Mouse (Mus musculus): ENCODE measurements at regions not wholly inside any gene's neighbourhood (a gene's known extent, or its start where the extent isn't known, plus 50 kb on each side); places are given as distances from the start of the nearest gene placed in this dataset.

DNA sequence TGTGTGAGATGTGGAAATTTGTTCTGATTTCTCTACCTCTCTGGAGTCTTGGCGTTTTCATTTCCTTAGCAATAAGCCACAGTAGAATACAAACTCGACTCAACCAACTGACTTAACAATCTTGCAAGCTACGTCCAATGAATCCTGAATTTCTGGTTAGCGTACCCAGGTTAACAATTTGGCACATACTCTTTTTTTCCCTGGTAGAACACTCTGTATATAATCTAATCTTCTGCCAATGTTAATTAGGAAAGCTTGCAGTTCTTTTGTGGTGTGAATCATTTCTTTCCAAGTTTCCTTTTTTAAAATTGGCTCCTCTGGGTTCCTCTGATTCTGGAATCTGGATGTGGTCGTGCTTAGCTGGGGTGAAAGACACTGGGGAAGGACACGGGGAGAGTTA lies 103.5 kb upstream of the Tmem178 start:
- TF ChIP-seq MYOG (IDR thresholded peaks at IDR 0.05; ENCODE audit: control insufficient read depth in 1 of 3, insufficient read depth in 1 of 3, insufficient read length in 2 of 3, low read depth in 2 of 3) = no peak
- TF ChIP-seq POLR2AphosphoS2 (IDR thresholded peaks at IDR 0.05; ENCODE audit: insufficient read length, low read depth) = no peak

DNA sequence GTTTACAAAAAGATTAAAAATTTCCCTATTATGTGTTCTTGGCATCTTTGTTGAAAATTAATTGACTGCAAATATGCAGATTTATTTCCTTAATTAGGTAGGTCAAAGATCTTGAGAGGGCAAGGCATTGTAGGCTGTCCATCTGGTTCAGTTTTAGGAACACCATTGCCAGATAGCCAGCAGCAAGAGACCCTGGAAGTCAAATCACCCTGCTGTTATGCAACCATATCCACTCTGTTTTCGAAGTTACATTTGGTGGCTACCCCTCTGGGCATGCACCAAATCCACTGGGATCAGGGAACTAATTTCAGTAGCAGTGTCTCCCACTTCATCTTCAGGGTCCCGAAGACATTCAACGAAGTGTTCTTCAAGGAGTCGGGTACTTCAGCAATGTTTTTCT lies 104.0 kb upstream of the Tmem178 start:
- no peak for TF ChIP-seq REST (IDR thresholded peaks at IDR 0.05; ENCODE audit: insufficient read depth, insufficient read length)
- no peak overlapping the region for H3K4me3 ChIP-seq
- no peaks in the 10 kb centered on the region for H3K79me2 ChIP-seq (ENCODE audit: control insufficient read depth, insufficient read depth)
- H3K4me2 ChIP-seq (ENCODE audit: low read depth) = no peak overlapping the region
- H3K27me3 ChIP-seq (ENCODE audit: control insufficient read depth, insufficient read depth, insufficient read length) = peaks cover 27% of the 10 kb centered on the region
- H3ac ChIP-seq (ENCODE audit: control insufficient read depth, insufficient read length) = no peak overlapping the region
- H3K36me3 ChIP-seq (ENCODE audit: control insufficient read depth, insufficient read depth) = no peaks in the 10 kb centered on the region

More for the DNA sequence above, 103.5 kb upstream of the Tmem178 start:
- no peaks in the 10 kb centered on the region for H3K79me2 ChIP-seq (ENCODE audit: control insufficient read depth, insufficient read depth)
- no peak overlapping the region for H3K4me2 ChIP-seq (ENCODE audit: low read depth)
- no peak overlapping the region for H3ac ChIP-seq (ENCODE audit: control insufficient read depth, insufficient read length)
- H3K27me3 ChIP-seq (ENCODE audit: control insufficient read depth, insufficient read depth, insufficient read length) = peaks cover 27% of the 10 kb centered on the region
- no peaks in the 10 kb centered on the region for H3K36me3 ChIP-seq (ENCODE audit: control insufficient read depth, insufficient read depth)
- no peak overlapping the region for H3K4me3 ChIP-seq

DNA sequence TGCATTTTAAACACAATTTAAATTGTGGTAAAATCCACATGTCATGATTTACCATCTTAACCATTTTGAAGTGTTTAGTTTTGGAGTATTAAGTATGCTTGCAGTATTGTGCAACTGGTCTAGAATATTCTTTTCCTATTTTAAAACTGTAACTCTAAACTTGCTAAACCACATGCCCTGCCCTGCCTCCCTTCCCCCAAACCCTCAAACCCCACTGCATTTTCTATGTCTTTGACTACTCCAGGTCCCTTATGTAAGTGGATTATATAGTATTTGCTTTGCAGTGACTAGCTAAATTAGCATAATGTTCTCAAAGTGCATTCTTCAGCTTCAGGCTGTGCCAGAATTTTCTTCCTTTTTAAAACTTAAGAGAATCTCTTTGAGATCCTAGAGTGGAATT lies 106.4 kb upstream of the Map4k3 start:
- Histone ChIP-seq H3ac (ENCODE audit: control insufficient read depth, insufficient read length) (no peak overlapping the region), H3K4me2 (ENCODE audit: low read depth) (no peak overlapping the region), H3K27me3 (ENCODE audit: control insufficient read depth, insufficient read depth, insufficient read length) (no peaks in the 10 kb centered on the region), H3K4me3 (no peak overlapping the region), H3K79me2 (ENCODE audit: control insufficient read depth, insufficient read depth) (no peaks in the 10 kb centered on the region), H3K36me3 (ENCODE audit: control insufficient read depth, insufficient read depth) (no peaks in the 10 kb centered on the region)
- peak; percentile 37; the same call in 1 of the 2 replicates for TF ChIP-seq CEBPB (IDR thresholded peaks at IDR 0.05; ENCODE audit: insufficient read depth, poor library complexity, severe bottlenecking)
- no peak for TF ChIP-seq SRF (IDR thresholded peaks at IDR 0.05; ENCODE audit: control insufficient read depth, insufficient read length, low read depth)

DNA sequence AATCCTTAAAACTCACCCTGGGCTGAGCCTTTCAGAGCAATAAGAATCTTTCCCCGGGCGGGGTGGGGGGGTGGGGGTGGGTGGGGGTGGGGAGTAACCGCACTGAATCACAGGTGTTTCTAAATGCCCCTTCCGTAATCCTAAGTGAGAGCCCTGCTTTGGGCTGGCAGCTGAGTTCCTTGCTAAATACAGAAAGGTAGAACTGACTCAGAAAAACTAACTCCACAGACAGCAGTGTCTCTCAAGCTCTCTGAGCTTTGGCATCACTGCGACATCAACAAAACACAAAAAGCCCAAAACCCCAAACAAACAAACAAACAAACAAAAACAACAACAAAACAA lies 105.9 kb upstream of the Map4k3 start:
- Histone ChIP-seq H3K36me3 (ENCODE audit: control insufficient read depth, insufficient read depth) (no peaks in the 10 kb centered on the region), H3K27me3 (ENCODE audit: control insufficient read depth, insufficient read depth, insufficient read length) (no peaks in the 10 kb centered on the region), H3ac (ENCODE audit: control insufficient read depth, insufficient read length) (no peak overlapping the region), H3K4me3 (no peak overlapping the region), H3K4me2 (ENCODE audit: low read depth) (no peak overlapping the region), H3K79me2 (ENCODE audit: control insufficient read depth, insufficient read depth) (no peaks in the 10 kb centered on the region)
- TF ChIP-seq USF1 (IDR thresholded peaks at IDR 0.05; ENCODE audit: low read depth) (no peak), MAX (IDR thresholded peaks at IDR 0.05; ENCODE audit: low read depth) (no peak), MYOG (IDR thresholded peaks at IDR 0.05; ENCODE audit: control insufficient read depth in 1 of 3, insufficient read depth in 1 of 3, insufficient read length in 2 of 3, low read depth in 2 of 3) (no peak), MYOD1 (IDR thresholded peaks at IDR 0.05; ENCODE audit: control insufficient read depth in 1 of 3, insufficient read length in 2 of 3, low read depth in 2 of 3) (no peak), E2F4 (IDR thresholded peaks at IDR 0.05; ENCODE audit: insufficient read depth) (no peak), POLR2A (IDR thresholded peaks at IDR 0.05; ENCODE audit: insufficient read length, low read depth) (no peak), TCF3 (IDR thresholded peaks at IDR 0.05; ENCODE audit: insufficient read length, low read depth) (no peak), POLR2AphosphoS2 (IDR thresholded peaks at IDR 0.05; ENCODE audit: insufficient read length, low read depth) (no peak), TCF12 (IDR thresholded peaks at IDR 0.05; ENCODE audit: insufficient read depth, poor library complexity, severe bottlenecking) (no peak), REST (IDR thresholded peaks at IDR 0.05; ENCODE audit: insufficient read depth, insufficient read length) (no peak), CEBPB (IDR thresholded peaks at IDR 0.05; ENCODE audit: insufficient read depth, poor library complexity, severe bottlenecking) (no peak), SRF (IDR thresholded peaks at IDR 0.05; ENCODE audit: control insufficient read depth, insufficient read length, low read depth) (no peak)

GRCm38 (mm10) chr17:80833355-80834175 lies 105.3 kb upstream of the Map4k3 start:
- Histone ChIP-seq H3K79me2 (ENCODE audit: control insufficient read depth, insufficient read depth) (no peaks in the 10 kb centered on the region), H3K4me2 (ENCODE audit: low read depth) (no peak overlapping the region), H3ac (ENCODE audit: control insufficient read depth, insufficient read length) (no peak overlapping the region), H3K27me3 (ENCODE audit: control insufficient read depth, insufficient read depth, insufficient read length) (no peaks in the 10 kb centered on the region), H3K4me3 (no peak overlapping the region), H3K36me3 (ENCODE audit: control insufficient read depth, insufficient read depth) (no peaks in the 10 kb centered on the region)
- no peak for TF ChIP-seq E2F4 (IDR thresholded peaks at IDR 0.05; ENCODE audit: insufficient read depth)
- no peak for TF ChIP-seq REST (IDR thresholded peaks at IDR 0.05; ENCODE audit: insufficient read depth, insufficient read length)
- no peak for TF ChIP-seq USF1 (IDR thresholded peaks at IDR 0.05; ENCODE audit: low read depth)
- TF ChIP-seq POLR2A (IDR thresholded peaks at IDR 0.05; ENCODE audit: insufficient read length, low read depth) = no peak
- TF ChIP-seq POLR2AphosphoS2 (IDR thresholded peaks at IDR 0.05; ENCODE audit: insufficient read length, low read depth) = no peak
- no peak for TF ChIP-seq MYOD1 (IDR thresholded peaks at IDR 0.05; ENCODE audit: control insufficient read depth in 1 of 3, insufficient read length in 2 of 3, low read depth in 2 of 3)
- no peak for TF ChIP-seq MYOG (IDR thresholded peaks at IDR 0.05; ENCODE audit: control insufficient read depth in 1 of 3, insufficient read depth in 1 of 3, insufficient read length in 2 of 3, low read depth in 2 of 3)
- no peak for TF ChIP-seq TCF3 (IDR thresholded peaks at IDR 0.05; ENCODE audit: insufficient read length, low read depth)
- TF ChIP-seq SRF (IDR thresholded peaks at IDR 0.05; ENCODE audit: control insufficient read depth, insufficient read length, low read depth) = no peak
- TF ChIP-seq TCF12 (IDR thresholded peaks at IDR 0.05; ENCODE audit: insufficient read depth, poor library complexity, severe bottlenecking) = no peak
- TF ChIP-seq MAX (IDR thresholded peaks at IDR 0.05; ENCODE audit: low read depth) = no peak
- TF ChIP-seq CEBPB (IDR thresholded peaks at IDR 0.05; ENCODE audit: insufficient read depth, poor library complexity, severe bottlenecking) = no peak
